Mouse (Mus musculus) kidney, embryonic 16.5 days (tissue): ENCODE results near the gene Enah. TPM values are rescaled to one million over a fixed set of nuclear protein-coding genes. Genes with fewer than 3 reads are reported as not detected.

Experiments
- ATAC-seq: fragments of 200-750 bp; cut with Nextera tagmentation; 2 replicates; pipeline ENCODE4 v1.8.0; 2017; ENCODE audit warnings: moderate TSS enrichment; ENCODE audit not compliant: low FRiP score, low TSS enrichment
- H3K27ac ChIP-seq: fragments of 300-500 bp; sonication (generic); 2 replicates; pipeline ENCODE4 v1.5.1; 2014; ENCODE audit warnings: low read length
- H3K27me3 ChIP-seq: fragments of 300-500 bp; sonication (generic); 2 replicates; pipeline ENCODE4 v1.6.1; 2014; ENCODE audit warnings: low read length, control low read depth, mixed read lengths; ENCODE audit not compliant: insufficient read depth
- H3K36me3 ChIP-seq: fragments of 300-500 bp; sonication (generic); 2 replicates; pipeline ENCODE4 v1.6.1; 2014; ENCODE audit warnings: low read length, control low read depth, mixed read lengths; ENCODE audit not compliant: insufficient read depth
- H3K4me1 ChIP-seq: fragments of 300-500 bp; sonication (generic); 2 replicates; pipeline ENCODE4 v1.6.1; 2014; ENCODE audit warnings: low read length, control low read depth, mixed read lengths; ENCODE audit not compliant: insufficient read depth
- H3K4me2 ChIP-seq: fragments of 300-500 bp; sonication (generic); replicated peaks from 2 replicates; pipeline ENCODE4 v1.6.1; 2014; ENCODE audit warnings: low read depth, low read length
- H3K4me3 ChIP-seq: fragments of 300-500 bp; sonication (generic); 2 replicates; pipeline ENCODE4 v1.5.1; 2014; ENCODE audit warnings: mild to moderate bottlenecking, low read length
- H3K9ac ChIP-seq: fragments of 300-500 bp; sonication (generic); replicated peaks from 2 replicates; pipeline ENCODE4 v1.6.1; 2014; ENCODE audit warnings: low read length
- H3K9me3 ChIP-seq: fragments of 300-500 bp; sonication (generic); 2 replicates; pipeline ENCODE4 v1.6.1; 2016; ENCODE audit warnings: low read length, control low read depth
- WGBS: fragments of 180-500 bp; shearing (Covaris S2); extraction: QIAGEN DNeasy Blood & Tissue Kit; methylation state at CpG from one replicate; pipeline ENCODE4 v1.1.7; 2014; 5-methylcytosine and 5-hydroxymethylcytosine counted together
- polyA plus RNA-seq: library from polyadenylated mRNA; unstranded; fragments of >200 nt; fragmentation: Nextera tagmentation; extraction: Ambion mirVana; gene quantifications from 2 replicates; pipeline ENCODE4 v1.2.1, GENCODE M21; 2015

Enah gene
- polyA plus RNA-seq, 1 experiment from 2014 or later = 10.8 TPM

DNA sequence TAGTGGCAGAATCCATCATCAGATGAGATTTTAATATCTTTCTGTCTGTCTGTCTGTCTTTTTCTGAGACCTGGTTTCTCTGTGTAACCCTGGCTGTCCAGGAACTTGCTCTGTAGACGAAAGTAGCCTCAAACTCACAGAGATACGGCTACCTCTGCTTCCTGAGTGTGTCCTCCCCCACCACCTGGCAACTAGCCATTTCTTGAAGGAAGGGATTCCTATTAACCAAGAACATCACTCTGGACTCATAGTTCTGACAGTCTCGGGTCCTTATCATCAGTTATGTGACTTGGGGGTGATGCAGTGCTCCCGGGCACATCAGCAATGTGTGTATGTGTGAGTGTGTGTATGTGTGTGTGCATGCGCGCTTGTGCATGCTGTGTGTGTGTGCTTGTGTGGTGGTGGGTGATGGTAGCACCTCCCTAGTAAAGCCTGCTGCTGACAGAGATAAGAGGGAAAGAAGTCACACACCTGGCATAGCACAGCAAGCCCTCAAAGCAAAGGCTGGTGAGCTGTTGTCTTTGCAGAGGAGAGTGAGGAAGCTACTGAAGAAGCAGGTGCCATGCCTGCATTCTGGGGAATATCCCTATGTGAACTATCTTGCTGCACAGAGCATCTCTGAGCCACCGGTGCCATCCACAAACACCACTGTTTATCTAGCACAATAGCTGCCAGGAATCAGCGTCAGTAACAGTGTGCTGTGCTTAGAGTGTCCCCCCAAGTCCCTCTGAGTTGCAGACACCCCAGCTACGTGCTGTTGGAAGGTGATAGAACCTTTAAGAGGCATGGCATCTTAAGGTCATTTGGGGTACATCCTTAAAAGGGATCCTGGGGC lies 146.5 kb downstream of the Enah start:
- Histone ChIP-seq H3K27me3 (no peaks in the 10 kb centered on the region), H3K36me3 (no peaks in the 10 kb centered on the region), H3K9ac (no peak overlapping the region), H3K27ac (no peak overlapping the region), H3K9me3 (no peaks in the 10 kb centered on the region), H3K4me1 (no peaks in the 10 kb centered on the region), H3K4me2 (no peak overlapping the region), H3K4me3 (no peak overlapping the region)
- 72% methylated on average over 9 of the region's 9 CpGs for WGBS
- no peak for ATAC-seq

DNA sequence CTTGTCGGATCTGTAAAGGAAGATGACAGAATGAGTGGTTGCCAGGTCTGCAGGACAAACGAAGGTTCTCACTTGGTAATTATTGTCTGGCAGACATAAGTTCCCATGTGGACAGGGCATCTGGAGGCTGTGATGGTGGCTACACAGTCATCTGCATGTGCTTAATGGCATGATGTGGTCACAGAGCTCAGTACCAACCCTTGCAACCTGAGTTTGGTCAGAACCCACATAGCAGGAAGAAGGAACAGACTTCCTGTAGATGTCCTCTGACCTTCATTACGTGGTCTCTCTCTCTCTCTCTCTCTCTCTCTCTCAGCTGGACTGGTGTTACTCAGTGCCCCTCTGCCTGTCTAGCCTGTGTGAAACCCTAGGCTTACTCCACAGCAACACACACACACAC lies 147.2 kb downstream of the Enah start:
- H3K9me3 ChIP-seq = no peaks in the 10 kb centered on the region
- no peaks in the 10 kb centered on the region for H3K36me3 ChIP-seq
- no peaks in the 10 kb centered on the region for H3K4me1 ChIP-seq
- H3K27ac ChIP-seq = no peak overlapping the region
- no peak overlapping the region for H3K9ac ChIP-seq
- ATAC-seq = no peak
- WGBS = 71% methylated on average over 3 of the region's 3 CpGs
- H3K27me3 ChIP-seq = no peaks in the 10 kb centered on the region
- H3K4me2 ChIP-seq = no peak overlapping the region
- no peak overlapping the region for H3K4me3 ChIP-seq

DNA sequence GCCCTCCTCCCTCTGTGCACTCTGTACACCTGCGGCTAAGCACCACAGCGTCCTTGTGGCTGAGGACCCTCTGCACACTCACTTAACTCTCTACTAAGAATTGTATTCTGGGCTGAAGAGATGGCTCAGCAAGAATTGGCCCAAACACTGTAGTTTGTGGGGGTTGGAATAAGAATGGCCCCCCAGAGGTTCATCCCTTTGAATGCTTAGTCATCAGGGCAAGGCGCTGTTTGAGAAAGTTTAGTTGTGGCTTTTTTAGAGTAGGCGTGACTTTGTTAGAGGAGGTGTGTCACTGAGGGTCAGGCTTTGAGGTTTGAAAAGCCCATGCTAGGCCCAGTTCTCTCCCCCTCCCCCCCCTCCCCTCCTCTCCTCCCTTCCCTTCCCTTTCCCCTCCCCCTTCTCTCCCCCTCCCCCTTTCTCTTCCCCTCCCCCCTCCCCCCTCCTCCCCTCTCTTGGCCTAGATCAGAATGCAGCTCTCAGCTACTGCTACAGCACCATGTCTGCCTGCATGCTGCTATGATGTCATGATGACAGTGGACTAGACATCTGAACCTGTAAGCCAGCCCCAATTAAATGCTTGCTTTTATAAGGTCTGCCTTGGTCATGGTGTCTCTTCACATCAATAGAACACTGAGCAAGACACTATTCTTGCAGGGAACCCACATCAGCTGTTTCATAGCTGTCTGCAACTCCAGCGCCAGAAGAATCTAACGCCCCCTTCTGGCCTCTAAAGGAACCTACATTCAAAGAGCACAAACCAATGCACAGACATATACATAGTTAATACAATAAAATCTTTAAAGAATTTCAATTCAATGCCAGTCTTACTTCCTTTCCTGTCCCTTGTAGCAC lies 153.1 kb downstream of the Enah start:
- Histone ChIP-seq H3K4me1 (no peaks in the 10 kb centered on the region), H3K27me3 (no peaks in the 10 kb centered on the region), H3K27ac (no peak overlapping the region), H3K4me3 (no peak overlapping the region), H3K36me3 (no peaks in the 10 kb centered on the region), H3K9me3 (no peaks in the 10 kb centered on the region), H3K9ac (no peak overlapping the region), H3K4me2 (no peak overlapping the region)
- ATAC-seq = no peak
- 83% methylated on average over 6 of the region's 6 CpGs for WGBS

DNA sequence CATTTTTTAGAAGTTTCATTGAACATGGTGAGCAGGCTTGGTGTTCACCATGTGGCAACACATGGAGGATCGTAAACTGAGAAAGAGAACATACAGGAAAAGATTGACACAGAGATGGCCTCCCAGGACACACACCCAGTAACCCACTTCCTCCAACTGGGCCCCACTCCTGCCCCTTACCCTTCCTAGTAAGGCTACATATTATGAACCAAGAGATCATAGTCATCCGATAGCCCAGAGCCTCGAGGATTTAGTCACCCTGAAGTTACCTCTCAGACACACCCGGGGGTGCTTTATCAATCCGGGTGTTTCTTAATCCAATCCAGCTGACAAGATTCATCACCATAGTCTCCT lies 153.9 kb downstream of the Enah start:
- Histone ChIP-seq H3K4me1 (no peaks in the 10 kb centered on the region), H3K27me3 (no peaks in the 10 kb centered on the region), H3K4me2 (no peak overlapping the region), H3K27ac (no peak overlapping the region), H3K4me3 (no peak overlapping the region), H3K9ac (no peak overlapping the region), H3K36me3 (no peaks in the 10 kb centered on the region), H3K9me3 (no peaks in the 10 kb centered on the region)
- WGBS = 73% methylated on average over 5 of the region's 5 CpGs
- no peak for ATAC-seq

DNA sequence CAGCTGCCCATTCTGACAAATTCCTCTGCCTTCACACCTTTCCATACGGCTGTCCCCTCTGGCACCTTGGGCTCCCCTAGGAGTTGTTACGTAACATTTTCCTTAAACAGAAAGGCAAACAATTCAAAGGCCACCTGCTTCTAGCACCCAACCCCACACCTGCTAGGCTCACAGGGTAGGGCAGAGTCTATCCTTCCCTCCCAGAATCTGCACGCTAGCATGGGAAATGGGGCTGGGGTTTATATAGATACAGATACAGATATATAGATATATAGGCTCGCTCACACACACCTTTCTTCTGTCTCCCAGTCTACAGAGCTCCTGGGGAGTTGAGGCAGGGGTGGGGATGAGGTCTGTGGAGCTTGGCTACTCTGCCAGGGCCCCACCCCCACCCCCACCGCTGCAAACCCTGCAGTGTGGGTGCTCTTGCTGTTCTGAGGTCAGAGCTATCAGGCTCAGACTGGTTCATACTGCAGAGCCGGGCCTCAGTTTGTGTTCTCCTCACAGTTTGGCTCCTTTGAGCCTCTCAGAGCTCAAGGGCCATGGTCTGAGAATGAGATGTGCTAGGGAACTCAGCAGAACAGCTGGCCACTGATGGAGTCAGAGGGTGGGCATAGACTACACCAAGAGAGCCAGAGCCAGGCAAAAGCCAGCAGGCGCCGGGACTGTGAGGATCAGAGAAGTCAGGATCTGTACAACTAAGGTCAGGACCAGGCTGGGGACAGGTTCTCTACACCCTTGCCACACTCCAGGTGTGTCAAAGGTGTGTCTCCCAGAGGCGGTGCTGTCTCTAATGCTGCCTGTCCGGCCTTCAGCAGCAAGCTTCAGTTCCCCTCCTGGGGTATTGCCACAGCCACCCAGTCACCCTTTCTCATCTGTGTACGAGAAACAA lies 154.6 kb downstream of the Enah start:
- Histone ChIP-seq H3K27ac (no peak overlapping the region), H3K36me3 (no peaks in the 10 kb centered on the region), H3K27me3 (no peaks in the 10 kb centered on the region), H3K9ac (no peak overlapping the region), H3K4me3 (no peak overlapping the region), H3K9me3 (no peaks in the 10 kb centered on the region), H3K4me1 (peaks cover 5% of the 10 kb centered on the region; the same call in 1 of the 2 replicates), H3K4me2 (no peak overlapping the region)
- ATAC-seq = no peak
- WGBS = 80% methylated on average over 11 of the region's 11 CpGs

DNA sequence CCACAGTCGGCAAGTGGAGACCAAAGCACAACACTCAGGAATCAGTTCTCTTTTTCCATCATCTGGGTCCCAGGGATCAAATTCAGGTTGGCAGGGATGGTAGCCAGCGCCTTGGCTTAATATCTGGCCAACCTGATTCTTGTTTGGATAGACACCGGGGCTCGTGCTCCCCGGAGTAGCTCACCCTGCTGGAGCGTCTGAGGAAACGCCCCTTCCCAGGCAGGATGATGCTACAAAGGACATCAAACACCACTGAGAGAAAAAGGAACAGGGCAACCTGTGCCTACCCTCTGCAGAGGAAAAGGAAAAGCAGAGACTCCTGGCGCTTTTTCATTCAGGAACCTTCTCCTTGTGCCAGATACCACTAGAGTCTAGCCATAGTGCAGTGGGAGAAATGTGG lies 156.4 kb downstream of the Enah start:
- Histone ChIP-seq H3K27ac (no peak overlapping the region), H3K4me3 (no peak overlapping the region), H3K9ac (no peak overlapping the region), H3K36me3 (no peaks in the 10 kb centered on the region), H3K27me3 (no peaks in the 10 kb centered on the region), H3K4me1 (peaks cover 5% of the 10 kb centered on the region; the same call in 1 of the 2 replicates), H3K9me3 (no peaks in the 10 kb centered on the region), H3K4me2 (no peak overlapping the region)
- ATAC-seq = no peak
- 30% methylated on average over 8 of the region's 8 CpGs for WGBS

DNA sequence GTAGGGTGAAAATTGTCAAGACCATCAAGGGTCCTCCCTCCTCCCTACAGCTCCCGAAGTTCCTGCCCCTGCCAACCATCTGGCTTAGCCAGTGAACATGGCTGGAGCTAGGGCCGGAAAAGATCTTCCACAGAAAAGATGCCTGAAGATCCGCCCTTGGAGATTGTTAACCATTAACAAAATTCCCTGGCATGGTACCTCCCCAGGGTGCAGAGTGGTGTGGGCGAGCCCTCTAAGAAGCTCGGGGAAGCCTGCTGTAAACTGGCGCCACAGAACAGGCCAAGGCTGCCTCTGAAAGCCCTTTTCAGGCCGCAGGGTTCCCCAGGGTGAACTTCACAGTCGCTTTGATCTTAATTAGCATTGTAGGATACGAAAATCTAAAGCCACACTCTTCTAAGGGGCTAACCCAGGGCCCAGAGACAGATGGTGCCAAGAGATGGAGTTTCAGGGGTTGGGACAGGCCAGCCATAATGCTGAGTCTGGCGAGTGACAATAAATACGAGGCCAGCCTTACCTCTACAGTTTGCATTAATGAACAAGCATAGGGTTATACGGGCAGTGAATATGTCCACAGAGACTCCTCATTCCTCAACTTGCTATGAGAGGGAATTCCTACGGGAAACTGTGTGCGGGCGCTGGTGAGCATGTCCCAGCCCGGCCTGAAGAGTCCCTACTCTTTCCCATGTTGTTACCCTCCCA lies 157.0 kb downstream of the Enah start:
- peak; percentile 21 for ATAC-seq
- Histone ChIP-seq H3K36me3 (no peaks in the 10 kb centered on the region), H3K27ac (no peak overlapping the region), H3K9me3 (no peaks in the 10 kb centered on the region), H3K9ac (no peak overlapping the region), H3K4me3 (no peak overlapping the region), H3K27me3 (no peaks in the 10 kb centered on the region), H3K4me1 (peaks cover 5% of the 10 kb centered on the region; the same call in 1 of the 2 replicates), H3K4me2 (no peak overlapping the region)
- WGBS = 54% methylated on average over 16 of the region's 16 CpGs

DNA sequence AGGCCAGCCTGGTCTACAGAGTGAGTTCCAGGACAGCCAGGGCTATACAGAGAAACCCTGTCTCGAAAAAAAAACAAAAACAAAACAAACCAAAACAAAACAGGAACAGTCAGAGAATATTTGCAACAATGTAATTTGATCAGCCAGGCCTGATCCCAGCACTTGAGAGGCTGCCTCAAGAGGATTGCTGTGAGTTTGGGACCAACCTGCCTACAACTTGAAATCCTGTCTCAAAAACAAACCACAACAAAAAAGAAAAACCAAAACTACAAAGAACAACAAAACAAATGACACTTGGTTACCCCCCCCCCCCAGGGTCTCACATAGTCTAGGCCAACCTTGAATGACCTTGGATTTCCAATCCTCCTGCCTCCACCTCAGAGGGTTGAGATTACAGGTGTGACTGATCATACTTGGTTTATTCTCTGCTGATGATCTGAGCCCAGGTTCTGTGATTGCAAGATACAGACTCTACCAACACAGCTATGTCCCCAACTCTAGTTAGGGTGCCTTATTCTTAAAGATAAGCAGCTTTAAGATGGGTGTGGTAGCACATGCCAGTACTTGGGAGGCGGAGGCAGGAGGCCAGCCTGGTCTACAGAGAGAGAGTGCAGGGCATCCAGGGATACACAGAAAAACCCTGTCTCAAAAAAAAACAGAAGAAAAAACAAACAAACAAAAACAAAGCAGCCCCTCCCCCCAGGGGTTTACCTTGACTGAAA lies 158.4 kb downstream of the Enah start:
- no peaks in the 10 kb centered on the region for H3K36me3 ChIP-seq
- ATAC-seq = no peak
- no peak overlapping the region for H3K9ac ChIP-seq
- H3K4me1 ChIP-seq = peaks cover 5% of the 10 kb centered on the region; the same call in 1 of the 2 replicates
- peak overlapping the region; percentile 54 for H3K27ac ChIP-seq
- no peak overlapping the region for H3K4me3 ChIP-seq
- H3K27me3 ChIP-seq = no peaks in the 10 kb centered on the region
- no peak overlapping the region for H3K4me2 ChIP-seq
- H3K9me3 ChIP-seq = peaks cover 4% of the 10 kb centered on the region; the same call in 1 of the 2 replicates
- 65% methylated on average over 2 of the region's 2 CpGs for WGBS
